Mouse (Mus musculus): ENCODE results near the gene F7. TPM values are rescaled to one million over a fixed set of nuclear protein-coding genes. Genes with fewer than 3 reads are reported as not detected.
"Not testable (repeated sequence)": the region's sequence is repeated elsewhere in the genome, so short reads cannot be mapped to it uniquely, and the experiment has no call there.

F7 gene
- polyA plus RNA-seq, 1 experiment from 2014 or later = not detected

DNA sequence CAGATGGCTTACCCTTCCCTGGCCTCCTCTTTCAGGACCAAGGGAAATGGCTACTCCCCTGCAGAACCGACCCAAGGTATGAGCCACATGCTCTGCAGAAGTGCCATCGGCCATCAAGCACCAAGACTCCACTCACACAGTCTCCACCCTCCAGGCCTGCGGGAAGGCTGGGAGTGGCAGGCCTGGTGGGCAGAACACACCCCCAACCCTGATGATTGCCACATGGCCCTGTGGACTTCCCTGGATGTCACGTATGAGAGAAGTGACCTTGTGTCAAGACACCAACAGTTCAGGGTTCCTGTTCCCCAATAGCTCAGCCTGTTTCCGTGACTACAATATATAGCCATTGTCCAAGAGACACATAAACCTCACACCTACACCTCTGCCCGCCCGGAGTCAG lies 11.2 kb downstream of the F7 start, which contains the start of gene F10:
F10 (plus strand) TSS at position 294 of the 400 bp plus-strand sequence.
- H3K9me3 ChIP-seq = no peaks in the 10 kb centered on the region
- WGBS = 55% methylated on average over 7 of the region's 7 CpGs
- no peaks in the 10 kb centered on the region for H3K36me3 ChIP-seq
- 0 out of 2 replicates have a peak, but pooled peaks cover 5% of the 10 kb centered on the region for H3K4me1 ChIP-seq
- no peak within 1 kb of the TSS for H3K27ac ChIP-seq
- no peak for ATAC-seq (ENCODE audit: insufficient number of reproducible peaks, low FRiP score, low TSS enrichment, low read depth)
- H3K9ac ChIP-seq = no peak within 1 kb of the TSS
- no peak within 1 kb of the TSS for H3K4me2 ChIP-seq
- no peak within 1 kb of the TSS for H3K4me3 ChIP-seq
- no peaks in the 10 kb centered on the region for H3K27me3 ChIP-seq

DNA sequence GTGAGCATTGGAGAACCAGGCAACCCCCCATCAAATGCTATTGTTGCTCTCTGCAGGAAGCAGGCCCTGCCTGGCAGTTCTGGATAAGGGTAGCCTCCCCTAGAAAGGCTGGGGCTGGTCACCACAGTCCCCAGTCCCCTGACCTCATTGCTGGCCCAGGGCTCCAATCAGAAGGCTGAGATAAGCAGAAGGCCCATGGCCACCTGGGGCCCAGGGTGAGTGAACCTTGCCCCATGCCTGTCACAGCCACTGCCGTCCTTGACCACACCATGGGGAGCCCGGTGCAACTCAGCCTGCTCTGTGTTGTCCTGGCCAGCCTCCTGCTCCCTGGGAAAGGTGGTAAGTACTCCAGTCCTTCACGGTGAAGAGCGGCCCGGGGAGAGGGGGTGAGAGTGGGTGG lies 11.7 kb downstream of the F7 start:
- H3K9me3 ChIP-seq = no peaks in the 10 kb centered on the region
- H3K4me1 ChIP-seq = 0 out of 2 replicates have a peak, but pooled peaks cover 5% of the 10 kb centered on the region
- no peak overlapping the region for H3K4me3 ChIP-seq
- H3K27me3 ChIP-seq = no peaks in the 10 kb centered on the region
- no peak overlapping the region for H3K4me2 ChIP-seq
- H3K36me3 ChIP-seq = no peaks in the 10 kb centered on the region
- 51% methylated on average over 5 of the region's 5 CpGs for WGBS
- ATAC-seq (ENCODE audit: insufficient number of reproducible peaks, low FRiP score, low TSS enrichment, low read depth) = no peak
- no peak overlapping the region for H3K27ac ChIP-seq
- H3K9ac ChIP-seq = no peak overlapping the region

DNA sequence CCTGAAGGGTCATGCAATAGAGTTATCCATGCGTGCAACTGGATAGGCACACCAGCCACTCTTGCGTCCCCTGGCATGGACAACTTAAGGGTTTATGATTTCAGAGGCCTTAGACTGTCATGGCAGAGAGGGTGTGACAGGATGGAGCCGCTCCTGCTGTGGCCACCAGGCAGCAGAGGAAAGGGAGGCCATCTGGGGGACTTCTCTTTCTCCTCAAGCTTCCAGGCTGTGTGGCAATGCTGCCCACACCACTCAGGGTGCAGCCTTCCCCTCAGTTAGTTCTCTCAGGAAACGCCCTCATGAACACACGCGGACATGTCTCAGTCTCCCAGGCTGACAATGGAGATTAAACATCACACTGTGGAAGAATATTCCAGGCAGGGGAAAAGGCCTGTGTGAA lies 13.2 kb downstream of the F7 start:
- Histone ChIP-seq H3K27me3 (no peaks in the 10 kb centered on the region), H3K4me3 (no peak overlapping the region), H3K4me1 (0 out of 2 replicates have a peak, but pooled peaks cover 5% of the 10 kb centered on the region), H3K36me3 (no peaks in the 10 kb centered on the region), H3K4me2 (no peak overlapping the region), H3K9ac (no peak overlapping the region), H3K27ac (no peak overlapping the region), H3K9me3 (no peaks in the 10 kb centered on the region)
- 87% methylated on average over 6 of the region's 6 CpGs for WGBS
- no peak for ATAC-seq (ENCODE audit: insufficient number of reproducible peaks, low FRiP score, low TSS enrichment, low read depth)

DNA sequence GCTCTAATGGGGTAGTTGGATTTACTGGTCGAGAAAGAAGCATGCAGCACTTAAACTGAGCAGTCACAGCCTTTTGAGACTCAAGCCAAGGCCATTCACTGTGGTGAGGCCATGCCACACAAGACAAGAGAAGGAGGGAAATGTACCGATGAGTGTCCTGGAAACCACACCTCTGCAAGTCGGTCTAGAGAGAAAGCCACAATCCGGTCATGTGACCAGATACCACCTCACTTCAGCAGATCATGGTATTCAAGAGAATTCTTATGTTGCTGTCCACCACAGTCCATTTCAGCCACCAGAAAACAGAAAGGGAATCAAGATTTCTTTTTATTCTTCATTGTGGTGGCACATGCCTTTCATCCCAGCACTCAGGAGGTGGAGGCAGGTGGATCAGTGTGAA lies 15.6 kb downstream of the F7 start:
- ATAC-seq (ENCODE audit: insufficient number of reproducible peaks, low FRiP score, low TSS enrichment, low read depth) = no peak
- Histone ChIP-seq H3K36me3 (no peaks in the 10 kb centered on the region), H3K4me2 (no peak overlapping the region), H3K27me3 (no peaks in the 10 kb centered on the region), H3K27ac (no peak overlapping the region), H3K9ac (no peak overlapping the region), H3K9me3 (no peaks in the 10 kb centered on the region), H3K4me1 (0 out of 2 replicates have a peak, but pooled peaks cover 3% of the 10 kb centered on the region), H3K4me3 (no peak overlapping the region)
- WGBS = 73% methylated on average over 4 of the region's 4 CpGs

DNA sequence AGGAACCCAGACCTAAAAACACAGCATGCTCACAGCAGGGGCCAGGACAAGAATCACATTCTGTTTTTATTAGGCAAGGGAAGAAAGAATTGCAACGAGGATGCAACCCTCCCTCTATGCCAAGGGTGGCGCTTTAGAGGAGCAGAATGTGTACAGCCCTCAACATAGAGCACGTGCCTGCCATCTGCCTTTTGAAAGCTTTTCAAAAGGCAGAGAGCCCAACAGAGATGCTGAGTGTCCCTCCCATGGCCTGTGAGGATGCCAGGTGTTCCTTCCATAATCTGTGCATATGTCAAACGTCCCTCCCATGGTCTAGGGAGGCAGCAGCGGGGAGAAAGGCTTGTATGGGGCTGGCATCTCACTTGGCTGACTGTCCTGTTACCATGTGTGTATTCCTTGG lies 21.8 kb downstream of the F7 start:
- no peaks in the 10 kb centered on the region for H3K4me1 ChIP-seq
- no peak overlapping the region for H3K9ac ChIP-seq
- no peak overlapping the region for H3K4me2 ChIP-seq
- no peaks in the 10 kb centered on the region for H3K36me3 ChIP-seq
- 45% methylated on average over 5 of the region's 5 CpGs for WGBS
- no peak for ATAC-seq (ENCODE audit: insufficient number of reproducible peaks, low FRiP score, low TSS enrichment, low read depth)
- H3K4me3 ChIP-seq = no peak overlapping the region
- H3K9me3 ChIP-seq = no peaks in the 10 kb centered on the region
- no peak overlapping the region for H3K27ac ChIP-seq
- H3K27me3 ChIP-seq = no peaks in the 10 kb centered on the region

DNA sequence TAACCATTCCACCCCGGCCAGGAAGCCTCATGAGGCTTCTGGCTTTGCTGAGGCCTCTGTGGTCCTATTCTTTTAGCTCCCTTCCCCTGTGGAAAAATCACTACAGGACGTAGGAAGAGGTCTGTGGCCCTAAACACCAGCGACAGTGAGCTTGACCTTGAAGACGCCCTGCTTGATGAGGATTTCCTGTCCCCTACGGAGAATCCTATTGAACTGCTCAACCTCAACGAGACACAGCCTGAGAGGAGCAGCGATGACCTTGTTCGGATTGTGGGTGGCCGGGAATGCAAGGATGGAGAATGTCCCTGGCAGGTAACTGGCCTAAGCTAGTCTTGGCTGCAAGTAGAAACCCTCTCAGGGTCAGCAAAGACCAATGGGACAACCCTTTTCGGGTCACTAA lies 24.7 kb downstream of the F7 start:
- Histone ChIP-seq H3K9me3 (no peaks in the 10 kb centered on the region), H3K27ac (no peak overlapping the region), H3K4me1 (no peaks in the 10 kb centered on the region), H3K27me3 (no peaks in the 10 kb centered on the region), H3K36me3 (no peaks in the 10 kb centered on the region), H3K4me3 (no peak overlapping the region), H3K9ac (no peak overlapping the region), H3K4me2 (no peak overlapping the region)
- 82% methylated on average over 10 of the region's 10 CpGs for WGBS
- ATAC-seq (ENCODE audit: insufficient number of reproducible peaks, low FRiP score, low TSS enrichment, low read depth) = no peak

- H3K36me3 ChIP-seq = no peaks in the 10 kb centered on the region
- no peak overlapping the region for H3K4me2 ChIP-seq
- H3K27ac ChIP-seq = no peak overlapping the region
- H3K4me3 ChIP-seq = no peak overlapping the region
- 81% methylated on average over 4 of the region's 4 CpGs for WGBS
- H3K9me3 ChIP-seq = no peaks in the 10 kb centered on the region
- H3K9ac ChIP-seq = no peak overlapping the region
- H3K27me3 ChIP-seq = no peaks in the 10 kb centered on the region
- ATAC-seq (ENCODE audit: insufficient number of reproducible peaks, low FRiP score, low TSS enrichment, low read depth) = no peak
- peaks cover 3% of the 10 kb centered on the region; the same call in 1 of the 2 replicates for H3K4me1 ChIP-seq
Observed at GRCm38 (mm10) chr8:13057351-13057750, 31.5 kb downstream of the F7 start.

GRCm38 (mm10) chr8:13060441-13061150 lies 34.8 kb downstream of the F7 start, which contains the start of gene Proz:
TSS of gene Proz (plus strand) at chr8:13060914.
- H3K4me1 ChIP-seq = peaks cover 3% of the 10 kb centered on the region; the same call in 1 of the 2 replicates
- WGBS = 75% methylated on average over 17 of the region's 17 CpGs
- H3K9ac ChIP-seq = no peak within 1 kb of the TSS
- no peaks in the 10 kb centered on the region for H3K9me3 ChIP-seq
- no peak within 1 kb of the TSS for H3K27ac ChIP-seq
- H3K36me3 ChIP-seq = no peaks in the 10 kb centered on the region
- no peaks in the 10 kb centered on the region for H3K27me3 ChIP-seq
- H3K4me2 ChIP-seq = no peak within 1 kb of the TSS
- no peak within 1 kb of the TSS for H3K4me3 ChIP-seq
- ATAC-seq (ENCODE audit: insufficient number of reproducible peaks, low FRiP score, low TSS enrichment, low read depth) = no peak

DNA sequence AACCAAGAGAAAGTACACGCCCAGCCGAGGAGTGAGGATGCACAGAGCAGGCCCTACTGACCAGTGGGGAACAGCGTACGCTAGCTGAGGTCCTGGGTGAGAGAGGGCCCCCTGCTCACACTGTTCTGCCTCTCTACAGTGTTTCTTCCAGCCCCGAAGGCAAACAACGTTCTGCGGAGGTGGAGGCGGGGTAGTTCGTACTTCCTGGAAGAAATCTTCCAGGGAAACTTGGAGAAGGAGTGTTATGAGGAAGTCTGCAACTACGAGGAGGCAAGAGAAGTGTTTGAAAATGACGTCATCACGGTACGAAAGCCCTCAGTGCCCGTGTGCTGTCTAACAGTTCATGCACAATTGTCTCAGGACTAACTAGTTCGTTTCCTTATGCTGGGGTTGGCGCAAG lies 37.3 kb downstream of the F7 start:
- Histone ChIP-seq H3K4me1 (peaks cover 1% of the 10 kb centered on the region; the same call in 1 of the 2 replicates), H3K27ac (no peak overlapping the region), H3K9me3 (no peaks in the 10 kb centered on the region), H3K36me3 (no peaks in the 10 kb centered on the region), H3K27me3 (no peaks in the 10 kb centered on the region), H3K9ac (no peak overlapping the region), H3K4me2 (no peak overlapping the region), H3K4me3 (no peak overlapping the region)
- WGBS = 72% methylated on average over 16 of the region's 16 CpGs
- no peak for ATAC-seq (ENCODE audit: insufficient number of reproducible peaks, low FRiP score, low TSS enrichment, low read depth)

DNA sequence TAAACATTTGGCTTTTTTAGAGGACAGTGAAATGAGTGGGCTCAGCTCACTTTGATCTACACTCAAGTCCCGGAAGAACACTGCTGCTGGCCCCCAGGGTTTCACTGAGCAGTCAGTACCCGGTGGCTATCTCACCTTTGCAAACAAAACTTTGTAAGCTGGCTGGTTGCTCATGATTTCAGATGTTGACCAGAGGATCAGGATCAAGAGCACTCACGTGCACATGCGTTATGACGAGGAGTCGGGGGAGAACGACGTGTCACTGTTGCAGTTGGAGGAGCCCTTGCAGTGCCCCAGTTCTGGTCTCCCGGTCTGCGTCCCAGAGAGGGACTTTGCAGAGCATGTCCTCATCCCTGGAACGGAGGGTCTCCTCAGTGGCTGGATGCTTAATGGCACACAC lies 47.4 kb downstream of the F7 start:
- H3K36me3 ChIP-seq = peaks cover 51% of the 10 kb centered on the region
- ATAC-seq (ENCODE audit: insufficient number of reproducible peaks, low FRiP score, low TSS enrichment, low read depth) = no peak
- H3K9ac ChIP-seq = no peak overlapping the region
- no peak overlapping the region for H3K27ac ChIP-seq
- 89% methylated on average over 11 of the region's 11 CpGs for WGBS
- no peaks in the 10 kb centered on the region for H3K9me3 ChIP-seq
- H3K27me3 ChIP-seq = no peaks in the 10 kb centered on the region
- H3K4me3 ChIP-seq = no peak overlapping the region
- no peaks in the 10 kb centered on the region for H3K4me1 ChIP-seq
- no peak overlapping the region for H3K4me2 ChIP-seq

GRCm38 (mm10) chr8:13075044-13075443 lies 49.2 kb downstream of the F7 start:
- no peaks in the 10 kb centered on the region for H3K9me3 ChIP-seq
- no peaks in the 10 kb centered on the region for H3K4me1 ChIP-seq
- no peak overlapping the region for H3K27ac ChIP-seq
- ATAC-seq (ENCODE audit: insufficient number of reproducible peaks, low FRiP score, low TSS enrichment, low read depth) = no peak
- peaks cover 69% of the 10 kb centered on the region for H3K36me3 ChIP-seq
- H3K9ac ChIP-seq = no peak overlapping the region
- H3K4me2 ChIP-seq = no peak overlapping the region
- no peaks in the 10 kb centered on the region for H3K27me3 ChIP-seq
- no peak overlapping the region for H3K4me3 ChIP-seq
- 90% methylated on average over 8 of the region's 8 CpGs for WGBS

GRCm38 (mm10) chr8:13075579-13075978 lies 49.7 kb downstream of the F7 start:
- not testable (repeated sequence) for H3K9ac ChIP-seq; H3K9me3 ChIP-seq; H3K4me3 ChIP-seq; H3K4me1 ChIP-seq; H3K27ac ChIP-seq; ATAC-seq (ENCODE audit: insufficient number of reproducible peaks, low FRiP score, low TSS enrichment, low read depth); H3K27me3 ChIP-seq; H3K4me2 ChIP-seq
- WGBS = 88% methylated on average over 1 of the region's 1 CpGs
- peaks cover 75% of the 10 kb centered on the region for H3K36me3 ChIP-seq
